Mouse (Mus musculus) MEL-GATA-1-ER (cell line): ENCODE results near the gene Cyb5r1.

Experiments used
- DNase-seq: peaks from one replicate; pipeline ENCODE4 v3.0.0-alpha.2; 2012; ENCODE audit warnings: low read depth; ENCODE audit errors: extremely low read depth

Gene Cyb5r1

GRCm38 (mm10) chr1:134458139-134458727 lies 52.9 kb downstream of the Cyb5r1 start:
- no peak for DNase-seq

- DNase-seq, result peak; percentile 82
These were observed 55.2 kb downstream of the Cyb5r1 start for GRCm38 (mm10) chr1:134460294-134461284.
